Mouse (Mus musculus) cerebellum, adult 8-10 months (tissue): ENCODE data around the gene Qk.

ENCODE experiments used
- DNase-seq: peaks from one replicate; pipeline ENCODE4 v3.0.0; 2022

The Qk gene

GRCm38 (mm10) chr17:10326596-10327045, 7.0 kb upstream of the Qk start:
- DNase-seq = no peak

GRCm38 (mm10) chr17:10325921-10326320, 6.3 kb upstream of the Qk start:
- DNase-seq = no peak

GRCm38 (mm10) chr17:10321754-10322153, 2.1 kb upstream of the Qk start:
- DNase-seq = no peak

GRCm38 (mm10) chr17:10321092-10321491, 1.4 kb upstream of the Qk start:
- DNase-seq = no peak

- DNase-seq = no peak
These were observed 769 bp upstream of the Qk start for GRCm38 (mm10) chr17:10320456-10320790.

GRCm38 (mm10) chr17:10319431-10319684, 296 bp downstream of the Qk start:
- no peak for DNase-seq

GRCm38 (mm10) chr17:10318561-10319430, 858 bp downstream of the Qk start:
- DNase-seq = peak; percentile 70

- DNase-seq = peak; percentile 38
These were observed 1.6 kb downstream of the Qk start for GRCm38 (mm10) chr17:10317981-10318551.

GRCm38 (mm10) chr17:10317186-10317585, 2.5 kb downstream of the Qk start:
- DNase-seq = peak; percentile 65

GRCm38 (mm10) chr17:10316446-10316845, 3.2 kb downstream of the Qk start:
- DNase-seq = no peak

- no peak for DNase-seq
These were observed 9.6 kb downstream of the Qk start for GRCm38 (mm10) chr17:10310046-10310445.

GRCm38 (mm10) chr17:10309135-10309623, 10.5 kb downstream of the Qk start:
- no peak for DNase-seq

GRCm38 (mm10) chr17:10306424-10306823, 13.2 kb downstream of the Qk start:
- DNase-seq = no peak

GRCm38 (mm10) chr17:10304001-10304400, 15.7 kb downstream of the Qk start:
- DNase-seq = no peak

- DNase-seq = no peak
These were observed 18.5 kb downstream of the Qk start for GRCm38 (mm10) chr17:10300968-10301795.

GRCm38 (mm10) chr17:10299396-10299795, 20.3 kb downstream of the Qk start:
- no peak for DNase-seq

- DNase-seq = no peak
These were observed 27.1 kb downstream of the Qk start for GRCm38 (mm10) chr17:10292520-10292919.

GRCm38 (mm10) chr17:10284772-10285171, 34.9 kb downstream of the Qk start:
- DNase-seq = no peak

- DNase-seq = no peak
These were observed 40.1 kb downstream of the Qk start for GRCm38 (mm10) chr17:10279532-10279931.

- no peak for DNase-seq
These were observed 50.1 kb downstream of the Qk start for GRCm38 (mm10) chr17:10269518-10269917.

- no peak for DNase-seq
These were observed 51.2 kb downstream of the Qk start for GRCm38 (mm10) chr17:10268468-10268867.

GRCm38 (mm10) chr17:10266207-10266606, 53.4 kb downstream of the Qk start:
- DNase-seq = no peak

- no peak for DNase-seq
These were observed 68.2 kb downstream of the Qk start for GRCm38 (mm10) chr17:10251252-10251958.
